Mouse (Mus musculus): ENCODE data around the gene Dnase1l2.
"Not testable (repeated sequence)": the region's sequence is repeated elsewhere in the genome, so short reads cannot be mapped to it uniquely, and the experiment has no call there.

Gene Dnase1l2

GRCm38 (mm10) chr17:24427170-24427557, 15.7 kb downstream of the Dnase1l2 start:
- DNase-seq = no peak

DNA sequence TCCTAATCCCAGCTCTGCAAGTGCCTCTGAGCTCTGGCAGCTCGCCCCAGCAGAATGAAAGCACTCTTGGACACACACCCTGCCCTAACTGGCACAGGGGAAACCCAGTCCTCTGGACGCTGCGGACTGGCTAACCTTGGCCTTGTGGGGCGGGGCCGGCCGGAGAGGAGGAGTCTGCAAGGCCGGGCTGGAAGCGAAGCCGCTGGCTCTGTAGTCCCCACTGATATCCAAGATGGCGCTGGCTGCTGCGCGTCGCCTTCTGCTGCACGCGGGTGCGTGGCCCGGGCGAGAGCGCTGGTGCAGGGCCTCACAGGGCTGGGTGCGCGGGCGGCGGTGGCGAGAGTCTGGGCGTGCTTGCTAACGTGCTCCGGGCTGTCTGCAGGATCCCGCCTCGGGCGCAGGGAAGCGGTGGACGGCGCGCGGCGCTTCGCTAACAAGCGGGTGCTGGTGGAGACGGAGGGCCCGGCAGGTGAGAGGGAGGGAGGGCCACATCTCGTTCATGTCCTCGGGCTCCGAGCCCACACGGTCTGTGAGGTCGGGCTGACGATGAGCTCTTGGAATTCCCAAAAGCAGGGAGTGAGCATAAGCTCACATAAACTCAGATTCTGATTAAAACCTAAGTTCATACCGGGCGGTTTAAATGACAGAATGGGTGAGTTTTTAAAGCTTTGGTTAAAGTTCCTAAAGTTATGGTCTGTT, 16.3 kb downstream of the Dnase1l2 start, which contains the start of gene Eci1:
TSS of gene Eci1 (plus strand) at position 171 of the 699 bp plus-strand sequence.
- DNase-seq = peak; percentile 88

DNA sequence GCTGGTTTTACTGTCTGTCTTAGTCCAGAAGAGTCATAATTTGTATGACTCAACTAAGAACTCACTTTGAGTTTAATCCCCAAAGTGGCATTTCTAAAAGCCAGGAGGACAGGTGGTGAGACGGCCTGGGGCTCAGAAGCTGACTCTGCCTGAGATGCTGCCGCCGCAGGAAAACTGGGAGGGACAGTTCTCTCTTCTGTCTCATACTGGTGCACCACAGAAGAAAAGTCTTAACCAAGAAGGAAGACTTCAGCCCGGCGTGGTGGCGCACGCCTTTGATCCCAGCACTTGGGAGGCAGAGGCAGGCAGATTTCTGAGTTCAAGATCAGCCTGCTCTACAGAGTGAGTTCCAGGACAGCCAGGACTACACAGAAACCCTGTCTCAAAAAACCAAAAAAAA, 17.0 kb downstream of the Dnase1l2 start:
- DNase-seq = no peak

- DNase-seq = not testable (repeated sequence)
Measured at GRCm38 (mm10) chr17:24425326-24425725, 17.6 kb downstream of the Dnase1l2 start.

GRCm38 (mm10) chr17:24424489-24424888, 18.4 kb downstream of the Dnase1l2 start:
- DNase-seq = no peak

DNA sequence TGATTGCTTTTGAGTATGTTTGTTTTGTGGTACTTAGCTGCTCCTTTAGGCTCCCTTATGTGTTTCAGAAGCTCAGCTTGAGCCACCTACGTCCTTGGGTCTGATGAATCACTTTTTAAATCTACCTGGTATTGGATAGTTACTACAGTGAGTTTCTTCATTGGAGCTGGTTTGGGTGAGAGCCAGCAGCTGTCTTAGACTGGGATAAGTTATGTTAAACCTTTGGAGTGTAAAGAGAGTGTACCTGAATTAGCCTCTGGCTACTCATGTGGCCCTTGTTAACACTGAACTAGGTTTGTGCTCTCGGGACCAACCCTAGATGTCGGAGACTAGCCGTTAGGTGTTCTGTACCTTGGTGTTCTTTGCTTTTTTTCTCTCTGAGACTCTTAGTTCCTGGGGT, 19.8 kb downstream of the Dnase1l2 start:
- DNase-seq = no peak

DNA sequence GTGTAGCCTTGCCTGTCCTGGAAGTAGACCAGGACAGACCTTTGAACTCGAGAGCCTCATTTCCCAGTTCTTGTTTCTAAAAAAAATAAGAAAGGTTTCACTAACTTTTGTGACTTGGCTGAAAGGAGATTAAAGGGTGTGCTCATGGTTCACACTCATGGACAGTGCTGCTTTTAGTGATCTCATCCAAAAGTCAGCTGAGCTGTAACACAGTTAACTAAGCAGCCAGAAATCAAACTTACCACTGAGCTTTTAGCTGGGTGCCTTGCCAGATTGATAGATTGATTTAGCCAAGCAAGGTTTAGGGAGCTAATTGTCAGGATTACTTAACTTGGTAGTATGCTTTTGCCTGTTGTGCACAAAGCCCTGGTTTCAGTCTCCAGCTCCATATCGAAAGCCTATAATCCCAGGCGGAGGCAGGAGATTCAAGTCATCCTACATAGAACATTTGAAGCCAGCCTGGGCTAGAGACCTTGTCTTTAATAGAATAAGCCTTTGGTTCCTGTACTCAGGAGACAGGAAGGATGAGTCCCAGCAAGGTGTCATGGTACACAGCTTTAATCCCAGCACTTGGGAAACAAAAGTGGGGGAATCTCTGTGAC, 26.8 kb downstream of the Dnase1l2 start:
- no peak for DNase-seq

DNA sequence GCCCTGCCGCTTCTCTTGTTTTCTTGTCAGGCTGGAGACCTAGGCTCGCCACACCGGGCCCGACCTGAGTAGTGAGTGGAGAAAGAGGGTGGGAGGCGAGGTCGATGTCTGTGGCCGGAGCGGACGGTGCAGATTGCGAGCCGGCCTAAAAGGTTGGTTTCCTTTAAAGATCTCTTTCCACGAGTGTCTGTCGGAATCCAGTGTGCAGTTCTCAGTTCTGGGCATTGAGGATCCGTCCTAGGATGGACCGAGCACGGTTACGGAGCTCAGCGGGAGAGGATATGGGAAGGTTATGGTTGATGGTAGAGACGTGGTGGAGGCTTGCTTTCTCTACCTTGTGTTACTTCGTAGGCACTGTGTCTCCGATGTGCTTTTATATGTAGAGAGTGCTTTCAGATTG, 27.9 kb downstream of the Dnase1l2 start:
- no peak for DNase-seq

GRCm38 (mm10) chr17:24414230-24414976, 28.5 kb downstream of the Dnase1l2 start, which contains the start of gene Rnps1:
Gene Rnps1 (plus strand): TSS chr17:24414565.
- DNase-seq = peak; percentile 90

GRCm38 (mm10) chr17:24413557-24414211, 29.2 kb downstream of the Dnase1l2 start:
- no peak for DNase-seq

DNA sequence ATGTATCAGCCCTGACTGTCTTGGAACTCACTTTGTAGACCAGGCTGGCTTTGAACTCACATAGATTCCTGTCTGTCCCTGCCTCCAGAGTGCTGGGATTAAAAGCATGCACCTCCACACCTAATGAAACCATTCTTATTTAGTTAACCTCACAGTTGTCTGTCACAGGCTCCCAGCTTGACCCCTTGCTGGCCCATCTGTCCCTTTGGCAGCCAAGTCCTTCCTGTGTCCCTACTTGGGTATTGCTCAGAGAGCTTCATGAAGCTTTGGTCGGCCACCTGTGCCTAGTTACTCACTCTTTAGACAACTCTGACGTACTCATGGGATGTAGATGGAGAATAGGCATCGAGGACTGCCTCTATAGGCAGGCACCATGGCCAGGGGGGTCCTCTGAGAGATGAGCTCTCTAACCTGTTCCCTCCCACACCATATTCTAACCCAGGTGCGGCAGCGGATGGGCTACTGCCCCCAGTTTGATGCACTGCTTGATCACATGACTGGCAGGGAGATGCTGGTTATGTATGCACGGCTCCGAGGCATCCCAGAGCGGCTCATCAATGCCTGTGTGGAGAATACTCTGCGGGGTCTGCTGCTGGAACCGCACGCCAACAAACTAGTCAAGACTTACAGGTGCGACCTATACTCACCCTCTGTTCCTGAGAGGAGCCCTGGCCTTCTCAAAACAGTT, 35.6 kb downstream of the Dnase1l2 start:
- DNase-seq = no peak

GRCm38 (mm10) chr17:24402371-24402770, 40.5 kb downstream of the Dnase1l2 start:
- no peak for DNase-seq

DNA sequence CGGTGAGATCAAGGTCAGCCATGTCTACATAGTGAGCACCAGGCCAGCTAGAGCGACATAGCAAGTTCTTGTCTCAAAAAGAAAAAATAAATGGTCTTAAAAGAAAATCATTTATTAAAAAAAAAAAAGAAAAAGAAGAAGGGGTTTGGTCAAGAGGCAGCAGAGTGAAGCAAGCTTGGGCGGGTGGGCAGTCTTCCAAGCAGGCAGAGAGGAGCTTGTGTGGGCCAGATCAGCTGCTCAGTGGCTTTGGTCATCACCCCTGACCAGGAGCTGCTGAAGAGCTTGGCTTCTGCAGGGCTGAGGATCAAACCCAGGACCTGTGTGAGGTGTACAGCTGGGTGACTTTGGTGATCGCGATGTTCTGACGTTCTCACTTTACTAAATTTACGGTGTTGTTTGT, 48.4 kb downstream of the Dnase1l2 start:
- no peak for DNase-seq

DNA sequence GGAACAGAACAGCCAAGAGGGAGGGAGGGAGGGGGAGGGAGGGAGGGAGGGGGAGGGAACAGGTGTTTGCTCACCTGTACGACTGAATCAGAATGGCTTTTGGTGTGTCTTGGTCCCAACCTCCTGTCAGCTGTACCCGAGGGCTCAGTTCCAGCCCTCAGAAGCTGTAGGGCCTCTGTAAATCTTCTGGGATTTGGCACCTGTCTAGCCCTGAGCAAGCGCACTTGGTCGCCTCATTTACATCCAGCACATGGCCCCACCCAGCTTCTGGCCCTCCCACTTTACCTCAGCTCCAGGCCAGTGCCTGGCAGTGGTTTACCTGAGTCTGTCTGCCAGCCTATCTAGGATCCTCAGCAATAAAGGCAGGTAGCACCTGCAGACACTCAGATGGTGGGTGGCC, 49.4 kb downstream of the Dnase1l2 start:
- no peak for DNase-seq

- no peak for DNase-seq
Measured at GRCm38 (mm10) chr17:24391149-24391548, 51.8 kb downstream of the Dnase1l2 start.

Measured in right cerebral cortex, postnatal 25 days (tissue).